41 mouse cellular contexts compared by ENCODE assay signal in the genomic region with DNA sequence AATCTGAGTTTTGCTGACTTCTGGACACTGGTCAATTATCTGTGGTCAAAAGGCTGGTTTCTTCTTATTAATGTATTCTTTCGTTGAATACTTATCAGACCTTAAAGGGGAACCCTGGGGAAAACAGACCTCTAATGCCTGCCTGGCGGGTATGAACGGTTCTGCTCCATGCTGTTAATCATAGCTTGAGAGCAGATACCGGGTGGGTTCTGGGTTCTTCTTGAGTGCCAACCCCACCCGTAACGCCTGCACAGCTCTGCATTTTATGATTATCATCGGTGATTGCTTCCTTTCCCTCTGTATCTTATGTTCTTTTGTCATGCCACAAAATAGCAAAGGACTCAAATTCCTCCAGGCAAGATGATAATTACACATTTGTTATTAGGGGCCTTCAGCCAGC. TPM values are rescaled to one million over a fixed set of nuclear protein-coding genes. Genes with fewer than 3 reads are reported as not detected.
"Had no signal": no experiment of that assay in that cellular context is flagged by ENCODE, and none has a peak within 500 bp of the region (broad histone marks: within the 10 kb centered on the region; RNA-seq: fewer than 3 reads in every experiment).

No protein-coding gene starts in this region.

- H3K9me3 ChIP-seq: limb, embryonic 10.5 days; limb, embryonic 12.5 days; limb, embryonic 13.5 days; limb, embryonic 15.5 days; liver, embryonic 12.5 days; liver, embryonic 13.5 days; liver, embryonic 15.5 days; lung, embryonic 15.5 days; megakaryocyte, embryonic 14.5 days; midbrain, embryonic 10.5 days; midbrain, embryonic 12.5 days; midbrain, embryonic 13.5 days; midbrain, embryonic 15.5 days; neural tube, embryonic 12.5 days had no signal

- DNase-seq: left cerebral cortex, postnatal 4 days; liver; liver, embryonic 13.5 days; liver, postnatal 0 days; lung, adult 18-20 months; lung, adult 2 months; lung, embryonic 14.5 days; lung, postnatal 10 days; lung, postnatal 14 days; lung, postnatal 36 days; lung, postnatal 4 days; midbrain, embryonic 14.5 days had no signal

- H3K27ac ChIP-seq: limb, embryonic 10.5 days; limb, embryonic 12.5 days; limb, embryonic 13.5 days; limb, embryonic 15.5 days; liver, embryonic 12.5 days; liver, embryonic 13.5 days; liver, embryonic 14.5 days; liver, embryonic 15.5 days; lung, embryonic 15.5 days; macrophage; midbrain, embryonic 10.5 days; midbrain, embryonic 12.5 days; midbrain, embryonic 13.5 days; midbrain, embryonic 15.5 days; neural tube, embryonic 12.5 days had no signal

- H3K36me3 ChIP-seq: limb, embryonic 10.5 days; limb, embryonic 12.5 days; limb, embryonic 13.5 days; limb, embryonic 15.5 days; liver, embryonic 15.5 days; lung, embryonic 15.5 days; midbrain, embryonic 10.5 days; midbrain, embryonic 12.5 days; midbrain, embryonic 13.5 days; midbrain, embryonic 15.5 days; neural tube, embryonic 12.5 days had no signal

- H3K27me3 ChIP-seq: limb, embryonic 12.5 days; limb, embryonic 13.5 days; limb, embryonic 15.5 days; liver, embryonic 12.5 days; liver, embryonic 13.5 days; liver, embryonic 15.5 days; lung, embryonic 15.5 days; megakaryocyte, embryonic 14.5 days; midbrain, embryonic 12.5 days; midbrain, embryonic 13.5 days; midbrain, embryonic 15.5 days; neural tube, embryonic 12.5 days had no signal

- H3K4me2 ChIP-seq: limb, embryonic 12.5 days; limb, embryonic 13.5 days; limb, embryonic 15.5 days; liver, embryonic 11.5 days; liver, embryonic 12.5 days; liver, embryonic 13.5 days; liver, embryonic 15.5 days; lung, embryonic 14.5 days; lung, embryonic 15.5 days; midbrain, embryonic 11.5 days; midbrain, embryonic 12.5 days; midbrain, embryonic 13.5 days; midbrain, embryonic 15.5 days; neural tube, embryonic 12.5 days had no signal

- ATAC-seq: liver, embryonic 12.5 days; liver, postnatal 0 days; lung, postnatal 0 days; midbrain, embryonic 13.5 days; midbrain, embryonic 15.5 days; midbrain, embryonic 16.5 days had no signal

- H3K4me3 ChIP-seq: limb, embryonic 10.5 days; limb, embryonic 12.5 days; limb, embryonic 13.5 days; limb, embryonic 15.5 days; liver, embryonic 12.5 days; liver, embryonic 13.5 days; liver, embryonic 15.5 days; lung, embryonic 15.5 days; midbrain, embryonic 10.5 days; midbrain, embryonic 12.5 days; midbrain, embryonic 13.5 days; midbrain, embryonic 15.5 days; myocyte; neural tube, embryonic 12.5 days had no signal

- H3K9ac ChIP-seq: limb, embryonic 12.5 days; limb, embryonic 13.5 days; limb, embryonic 15.5 days; liver, embryonic 12.5 days; liver, embryonic 13.5 days; liver, embryonic 14.5 days; liver, embryonic 15.5 days; liver, postnatal 0 days; lung, embryonic 14.5 days; lung, embryonic 15.5 days; midbrain, embryonic 12.5 days; midbrain, embryonic 13.5 days; midbrain, embryonic 15.5 days; neural tube, embryonic 12.5 days had no signal

- H3K4me1 ChIP-seq: midbrain, embryonic 12.5 days; midbrain, embryonic 15.5 days; neural tube, embryonic 12.5 days had no signal

RNA-seq across cellular contexts. Expression of a gene that starts 10.4 kb away (rescaled TPM):
- total RNA-seq: monocyte, adult 5-6 weeks had no signal
- polyA plus RNA-seq: limb, embryonic 10.5 days; limb, embryonic 11.5 days; liver, embryonic 11.5 days; liver, embryonic 12.5 days; liver, embryonic 13.5 days; liver, embryonic 15.5 days; liver, embryonic 16.5 days; lung, embryonic 14.5 days; macrophage; midbrain, embryonic 10.5 days; midbrain, embryonic 11.5 days; midbrain, embryonic 12.5 days; midbrain, embryonic 13.5 days; midbrain, embryonic 14.5 days; midbrain, embryonic 15.5 days; neural tube, embryonic 11.5 days; neural tube, embryonic 12.5 days had no signal

RNA-seq across cellular contexts. Expression of a gene that starts 12.1 kb away (rescaled TPM):
- total RNA-seq: left cerebral cortex, postnatal 25 days; left cerebral cortex, postnatal 36 days; midbrain, postnatal 0 days had no signal
- polyA plus RNA-seq: macrophage; midbrain, embryonic 10.5 days; midbrain, embryonic 11.5 days; midbrain, embryonic 12.5 days; midbrain, embryonic 13.5 days; midbrain, embryonic 14.5 days; midbrain, embryonic 15.5 days; midbrain, postnatal 0 days; neural tube, embryonic 12.5 days had no signal

RNA-seq across cellular contexts. Expression of a gene that starts 58.4 kb away (rescaled TPM):
- total RNA-seq: megakaryocyte progenitor cell, adult 5-6 weeks; megakaryocyte-erythroid progenitor cell, adult 5-6 weeks; monocyte, adult 5-6 weeks had no signal
- polyA plus RNA-seq: macrophage had no signal
